Mouse (Mus musculus): Measurements from ENCODE around the gene Edf1. TPM values are rescaled to one million over a fixed set of nuclear protein-coding genes. Genes with fewer than 3 reads are reported as not detected.
A peak's percentile ranks its signal among the peaks of the same experiment; 100 is the strongest.
"Not testable (repeated sequence)": the region's sequence is repeated elsewhere in the genome, so short reads cannot be mapped to it uniquely, and the experiment has no call there.

Gene Edf1
- total and polyA plus RNA-seq, 3 experiments: 110 to 222 (median 211) TPM

DNA sequence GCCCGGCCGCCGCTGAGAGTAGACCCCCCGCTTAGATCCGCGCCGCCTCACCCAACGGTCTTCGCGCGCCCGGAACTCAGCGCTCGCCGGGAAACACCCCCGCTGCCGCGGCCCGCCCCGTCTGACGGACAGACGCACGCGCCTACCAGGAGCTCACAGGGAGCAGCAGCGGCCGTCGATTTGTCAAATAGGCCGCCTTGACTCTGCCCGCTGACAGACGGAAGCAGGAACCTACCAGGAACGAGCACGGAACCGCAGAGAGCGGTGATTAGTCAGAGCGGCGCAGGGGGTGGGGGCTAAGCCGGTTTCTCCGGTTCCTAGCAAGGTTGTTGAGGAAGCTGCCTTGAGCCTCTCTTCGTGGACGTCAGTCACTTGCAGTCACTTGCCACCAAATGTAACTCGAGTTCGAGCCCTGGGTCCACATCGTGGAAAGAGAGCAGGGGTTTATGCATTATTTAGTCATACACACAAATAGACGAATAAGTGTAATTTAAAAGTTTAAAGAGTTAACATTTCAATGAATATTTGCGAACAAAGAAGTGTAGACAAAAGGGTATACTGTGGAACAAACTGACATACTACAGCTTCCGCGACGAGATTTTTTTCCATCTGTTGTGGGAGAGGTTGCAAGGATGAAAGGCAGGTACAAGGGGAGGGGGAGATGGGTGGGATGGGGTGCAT is 10.7 kb upstream of the Edf1 start, which contains the start of gene Traf2:
TSS of gene Traf2 (minus strand) at position 130 of the 681 bp plus-strand sequence.
- no peaks in the 10 kb centered on the region for H3K27me3 ChIP-seq (ENCODE audit: control insufficient read depth, insufficient read depth, low read length)
- TF ChIP-seq POLR2A (IDR thresholded peaks at IDR 0.05; ENCODE audit: insufficient read depth, low read depth, low read length): peak; percentile 86
- 0 out of 2 replicates have a peak, but pooled peaks have one; percentile 22 for TF ChIP-seq EP300 (IDR thresholded peaks at IDR 0.05; ENCODE audit: insufficient read depth, low read depth, low read length)
- no peak for TF ChIP-seq CTCF (IDR thresholded peaks at IDR 0.05)
- no peaks in the 10 kb centered on the region for H3K36me3 ChIP-seq (ENCODE audit: control insufficient read depth, insufficient read depth, low read length)
- peak; percentile 99 for DNase-seq
- peak within 1 kb of the TSS; percentile 73 for H3K4me3 ChIP-seq
- WGBS: 2% methylated on average over 48 of the region's 48 CpGs
- peaks cover 11% of the 10 kb centered on the region for H3K79me2 ChIP-seq (replicated peaks; ENCODE audit: control insufficient read depth, insufficient read depth, low read length)
- peaks cover 10% of the 10 kb centered on the region for H3K4me1 ChIP-seq (ENCODE audit: control insufficient read depth, insufficient read depth, low read length)
- H3K9ac ChIP-seq (ENCODE audit: low read depth, low read length): peak within 1 kb of the TSS; percentile 98
- H3K27ac ChIP-seq: peak within 1 kb of the TSS; percentile 96
- intact Hi-C loops (cut with DNase I): loop anchor here (5.0 kb wide), 1 partner anchor 45 kb away; the partner anchor contains the start of genes C8g and Fbxw5

DNA sequence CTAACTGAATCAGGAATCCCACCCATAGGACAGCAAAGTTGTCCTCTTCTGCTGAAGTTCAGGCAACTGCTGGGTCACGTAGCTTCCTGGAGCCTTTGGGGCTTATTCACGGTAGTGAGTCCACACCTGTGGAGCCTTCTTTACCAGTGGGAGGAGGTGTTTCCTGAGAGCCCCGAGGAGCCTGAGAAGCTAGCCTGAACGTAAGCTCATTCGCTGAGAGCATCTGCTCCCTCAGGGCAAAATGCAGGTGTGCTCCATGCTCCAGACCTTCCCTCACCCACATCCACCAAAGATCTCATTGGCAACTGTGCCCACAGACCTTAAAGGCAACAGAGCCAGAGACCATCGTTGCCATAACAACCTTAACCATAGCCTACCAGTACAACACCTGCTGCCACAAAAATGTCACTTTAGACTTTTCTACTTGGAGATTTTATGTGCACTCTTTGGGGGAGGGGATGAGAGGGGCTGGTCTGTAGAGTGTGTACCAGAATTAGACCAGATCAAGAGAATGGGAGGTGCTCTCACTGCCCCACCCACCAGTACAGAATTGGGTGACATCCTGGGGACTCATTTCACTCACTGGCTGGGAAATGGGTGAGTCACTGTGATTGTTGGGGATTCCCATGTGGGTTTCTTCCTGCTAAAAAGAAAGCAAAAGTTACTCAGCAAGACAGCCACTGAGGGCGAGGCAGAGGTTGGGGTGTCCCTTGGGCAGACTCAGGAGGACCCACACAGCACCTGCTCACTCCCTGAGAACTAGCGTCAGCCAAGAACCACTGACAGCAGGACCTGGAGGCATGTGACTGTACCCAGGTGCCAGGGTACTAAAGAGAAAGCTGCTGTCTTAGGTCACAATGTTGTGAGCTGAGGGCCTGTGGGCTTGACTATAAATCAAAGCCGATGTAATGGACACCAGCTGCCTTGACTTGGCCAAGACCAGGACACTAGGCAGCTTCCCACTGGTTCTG is 8.3 kb upstream of the Edf1 start:
- intact Hi-C loops (cut with DNase I): loop anchor here (5.0 kb wide), 1 partner anchor 47 kb away; the partner anchor contains the start of genes C8g and Fbxw5
- peaks cover 10% of the 10 kb centered on the region for H3K4me1 ChIP-seq (ENCODE audit: control insufficient read depth, insufficient read depth, low read length)
- no peaks in the 10 kb centered on the region for H3K27me3 ChIP-seq (ENCODE audit: control insufficient read depth, insufficient read depth, low read length)
- WGBS: 55% methylated on average over 9 of the region's 9 CpGs
- no peak for DNase-seq
- H3K36me3 ChIP-seq (ENCODE audit: control insufficient read depth, insufficient read depth, low read length): no peaks in the 10 kb centered on the region
- no peak overlapping the region for H3K9ac ChIP-seq (ENCODE audit: low read depth, low read length)
- no peak overlapping the region for H3K27ac ChIP-seq
- no peak overlapping the region for H3K4me3 ChIP-seq
- no peak for TF ChIP-seq EP300 (IDR thresholded peaks at IDR 0.05; ENCODE audit: insufficient read depth, low read depth, low read length)
- peak; percentile 45; the same call in 1 of the 2 replicates for TF ChIP-seq POLR2A (IDR thresholded peaks at IDR 0.05; ENCODE audit: insufficient read depth, low read depth, low read length)
- no peak for TF ChIP-seq CTCF (IDR thresholded peaks at IDR 0.05)
- peaks cover 10% of the 10 kb centered on the region for H3K79me2 ChIP-seq (replicated peaks; ENCODE audit: control insufficient read depth, insufficient read depth, low read length)

DNA sequence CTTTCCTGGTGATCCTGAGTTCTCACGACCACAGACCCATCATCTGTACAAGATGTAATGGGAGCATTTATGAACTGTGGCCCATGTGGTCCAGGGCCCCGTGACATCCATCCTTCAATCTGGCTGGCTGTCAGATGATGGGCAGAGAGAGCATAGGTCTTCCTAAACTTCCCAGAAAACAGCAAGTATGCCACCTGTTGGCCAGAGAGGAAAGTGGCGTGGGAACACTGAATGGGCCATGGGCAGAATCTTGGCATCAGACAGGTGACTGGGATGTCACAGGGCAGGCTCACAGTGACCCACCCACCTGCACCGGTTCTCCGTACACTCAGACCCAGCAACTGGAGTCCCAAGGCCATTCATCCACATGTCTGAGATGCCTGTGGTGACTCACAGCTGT is 6.5 kb upstream of the Edf1 start:
- WGBS: 30% methylated on average over 5 of the region's 5 CpGs
- Histone ChIP-seq H3K27ac (no peak overlapping the region), H3K36me3 (ENCODE audit: control insufficient read depth, insufficient read depth, low read length) (no peaks in the 10 kb centered on the region), H3K27me3 (ENCODE audit: control insufficient read depth, insufficient read depth, low read length) (no peaks in the 10 kb centered on the region), H3K9ac (ENCODE audit: low read depth, low read length) (no peak overlapping the region), H3K4me1 (ENCODE audit: control insufficient read depth, insufficient read depth, low read length) (peaks cover 5% of the 10 kb centered on the region), H3K79me2 (replicated peaks; ENCODE audit: control insufficient read depth, insufficient read depth, low read length) (peaks cover 3% of the 10 kb centered on the region), H3K4me3 (no peak overlapping the region)
- peak; percentile 88 for TF ChIP-seq CTCF (IDR thresholded peaks at IDR 0.05)
- TF ChIP-seq POLR2A (IDR thresholded peaks at IDR 0.05; ENCODE audit: insufficient read depth, low read depth, low read length): no peak
- TF ChIP-seq EP300 (IDR thresholded peaks at IDR 0.05; ENCODE audit: insufficient read depth, low read depth, low read length): no peak
- intact Hi-C loops (cut with DNase I): loop anchor here (2.0 to 10.0 kb wide), 2 partner anchors 40 to 126 kb away; partner anchors contain the start of genes Abca2 and Fut7
- DNase-seq: peak; percentile 51 to 53

DNA sequence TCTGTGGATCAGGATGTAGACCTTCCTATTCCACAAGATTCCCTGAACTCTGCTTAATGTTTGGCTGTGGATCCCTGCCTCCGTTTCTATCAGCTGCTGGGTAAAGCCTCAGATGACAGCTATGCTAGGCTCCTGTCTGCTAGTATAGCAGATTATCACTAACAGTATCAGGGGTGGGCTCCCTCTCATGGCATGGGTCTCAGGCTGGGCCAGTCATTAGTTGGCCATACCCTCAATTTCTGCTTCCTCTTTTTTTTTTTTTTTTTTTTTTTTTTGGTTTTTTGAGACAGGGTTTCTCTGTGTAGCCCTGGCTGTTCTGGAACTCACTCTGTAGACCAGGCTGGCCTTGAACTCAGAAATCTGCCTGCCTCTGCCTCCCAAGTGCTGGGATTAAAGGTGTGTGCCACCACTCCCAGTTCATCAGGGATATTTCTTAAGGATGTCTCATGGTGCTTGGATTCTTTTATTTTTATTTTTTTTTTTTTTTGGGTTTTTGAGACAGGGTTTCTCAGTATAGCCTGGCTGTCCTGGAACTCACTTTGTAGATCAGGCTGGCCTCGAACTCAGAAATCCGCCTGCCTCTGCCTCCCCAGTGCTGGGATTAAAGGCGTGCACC is 4.4 kb upstream of the Edf1 start:
- WGBS: 83% methylated on average over 4 of the region's 4 CpGs

DNA sequence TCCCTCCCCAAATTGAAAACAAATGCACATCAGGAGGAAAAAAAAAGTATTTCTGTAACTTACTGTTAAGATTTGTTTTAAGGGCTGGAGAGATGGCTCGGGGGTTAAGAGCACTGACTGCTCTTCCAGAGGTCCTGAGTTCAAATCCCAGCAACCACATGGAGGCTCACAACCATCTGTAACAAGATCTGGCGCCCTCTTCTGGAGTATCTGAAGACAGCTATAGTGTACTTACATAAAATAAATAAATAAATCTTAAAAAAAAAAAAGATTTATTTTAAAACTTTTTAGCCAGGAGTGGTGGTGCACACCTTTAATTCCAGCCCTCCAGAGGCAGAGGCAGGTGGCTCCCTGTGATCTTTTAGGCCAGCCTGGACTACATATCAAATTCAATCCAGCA is 2.2 kb upstream of the Edf1 start:
- H3K27ac ChIP-seq; H3K4me1 ChIP-seq (ENCODE audit: control insufficient read depth, insufficient read depth, low read length); H3K36me3 ChIP-seq (ENCODE audit: control insufficient read depth, insufficient read depth, low read length); H3K4me3 ChIP-seq; H3K27me3 ChIP-seq (ENCODE audit: control insufficient read depth, insufficient read depth, low read length); H3K79me2 ChIP-seq (replicated peaks; ENCODE audit: control insufficient read depth, insufficient read depth, low read length); DNase-seq; H3K9ac ChIP-seq (ENCODE audit: low read depth, low read length): not testable (repeated sequence)
- TF ChIP-seq CTCF (IDR thresholded peaks at IDR 0.05): peak; percentile 58
- WGBS: 60% methylated on average over 2 of the region's 2 CpGs
- intact Hi-C loops (cut with DNase I): loop anchor here (10.0 kb wide), 1 partner anchor 131 kb away; the partner anchor contains the start of genes Abca2 and Fut7

More for the DNA sequence above, 4.4 kb upstream of the Edf1 start:
- H3K9ac ChIP-seq (ENCODE audit: low read depth, low read length); DNase-seq; H3K4me3 ChIP-seq; H3K27me3 ChIP-seq (ENCODE audit: control insufficient read depth, insufficient read depth, low read length); H3K4me1 ChIP-seq (ENCODE audit: control insufficient read depth, insufficient read depth, low read length); H3K79me2 ChIP-seq (replicated peaks; ENCODE audit: control insufficient read depth, insufficient read depth, low read length); H3K36me3 ChIP-seq (ENCODE audit: control insufficient read depth, insufficient read depth, low read length); H3K27ac ChIP-seq: not testable (repeated sequence)
- intact Hi-C loops (cut with DNase I): loop anchor here (10.0 kb wide), 1 partner anchor 128 kb away; the partner anchor contains the start of genes Abca2 and Fut7
